Mouse (Mus musculus) forebrain, embryonic 16.5 days (tissue): ENCODE data around the gene Prom2. TPM values are rescaled to one million over a fixed set of nuclear protein-coding genes. Genes with fewer than 3 reads are reported as not detected.

Experiments used
- ATAC-seq: fragments of 200-750 bp; cut with Nextera tagmentation; 2 replicates; pipeline ENCODE4 v1.8.0; 2017; ENCODE audit warnings: mild to moderate bottlenecking, moderate library complexity
- H3K27ac ChIP-seq: fragments of 300-500 bp; sonication (generic); 2 replicates; pipeline ENCODE4 v1.5.1; 2014; ENCODE audit warnings: low read length, control low read depth
- H3K27me3 ChIP-seq: fragments of 300-500 bp; sonication (generic); replicated peaks from 2 replicates; pipeline ENCODE4 v1.6.1; 2014; ENCODE audit warnings: low read length; ENCODE audit not compliant: control insufficient read depth, insufficient read depth
- H3K36me3 ChIP-seq: fragments of 300-500 bp; sonication (generic); 2 replicates; pipeline ENCODE4 v1.6.1; 2014; ENCODE audit not compliant: control insufficient read depth, insufficient read depth
- H3K4me1 ChIP-seq: fragments of 300-500 bp; sonication (generic); replicated peaks from 2 replicates; pipeline ENCODE4 v1.6.1; 2014; ENCODE audit warnings: low read length; ENCODE audit not compliant: control insufficient read depth, insufficient read depth
- H3K4me2 ChIP-seq: fragments of 300-500 bp; sonication (generic); 2 replicates; pipeline ENCODE4 v1.6.1; 2014; ENCODE audit warnings: mild to moderate bottlenecking, low read length, control low read depth
- H3K4me3 ChIP-seq: fragments of 300-500 bp; sonication (generic); replicated peaks from 2 replicates; pipeline ENCODE4 v1.5.1; 2014; ENCODE audit warnings: mild to moderate bottlenecking, low read length, control low read depth
- H3K9ac ChIP-seq: fragments of 300-500 bp; sonication (generic); replicated peaks from 2 replicates; pipeline ENCODE4 v1.6.1; 2014; ENCODE audit warnings: low read depth, low read length, control low read depth
- H3K9me3 ChIP-seq: fragments of 300-500 bp; sonication (generic); 2 replicates; pipeline ENCODE4 v1.6.1; 2016; ENCODE audit warnings: low read length; ENCODE audit not compliant: control insufficient read depth
- WGBS: fragments of 180-500 bp; shearing (Covaris S2); extraction: QIAGEN DNeasy Blood & Tissue Kit; methylation state at CpG from one replicate; pipeline ENCODE4 v1.1.7; 2014; 5-methylcytosine and 5-hydroxymethylcytosine counted together
- polyA plus RNA-seq: library from polyadenylated mRNA; unstranded; fragments of >200 nt; fragmentation: Nextera tagmentation; extraction: Ambion mirVana; gene quantifications from 2 replicates; pipeline ENCODE4 v1.2.1, GENCODE M21; 2015

Gene Prom2
- polyA plus RNA-seq, 1 experiment from 2014 or later = not detected

- Histone ChIP-seq H3K4me2 (no peak overlapping the region), H3K9ac (no peak overlapping the region), H3K4me1 (peaks cover 26% of the 10 kb centered on the region), H3K9me3 (no peaks in the 10 kb centered on the region), H3K27ac (no peak overlapping the region), H3K27me3 (peaks cover 42% of the 10 kb centered on the region), H3K36me3 (no peaks in the 10 kb centered on the region), H3K4me3 (no peak overlapping the region)
- WGBS = 74% methylated on average over 4 of the region's 4 CpGs
- no peak for ATAC-seq
Observed at GRCm38 (mm10) chr2:127479210-127479609, 62.1 kb downstream of the Prom2 start.

Other genes with a start within 250 kb of the Prom2 start
- 6.6 and 7.7 TPM in 2 replicates for gene Dusp2, start 205.3 kb downstream of the Prom2 start, polyA plus RNA-seq
- gene Astl, start 202.8 kb downstream of the Prom2 start, polyA plus RNA-seq = not detected in 2 replicates
- gene Adra2b, start 178.3 kb downstream of the Prom2 start, polyA plus RNA-seq = 0.62 and 0.68 TPM in 2 replicates
- gene Gpat2, start 116.3 kb downstream of the Prom2 start, polyA plus RNA-seq = 0.09 and 0.13 TPM in 2 replicates
- gene Fahd2a, start 96.9 kb downstream of the Prom2 start, polyA plus RNA-seq = 26.1 and 26.8 TPM in 2 replicates
- gene Kcnip3, start 19.4 kb downstream of the Prom2 start, polyA plus RNA-seq = 9.7 and 9.9 TPM in 2 replicates
- 11.0 and 11.7 TPM in 2 replicates for gene Zfp661, start 45.6 kb upstream of the Prom2 start, polyA plus RNA-seq
- gene Mrps5, start 45.8 kb upstream of the Prom2 start, polyA plus RNA-seq = 173 and 184 TPM in 2 replicates
- gene Mal, start 115.2 kb upstream of the Prom2 start, polyA plus RNA-seq = 0.72 and 1.8 TPM in 2 replicates
- 0.91 TPM in 2 replicates for gene Mall, start 188.5 kb upstream of the Prom2 start, polyA plus RNA-seq
- gene Nphp1, start 247.4 kb upstream of the Prom2 start, polyA plus RNA-seq = 17.6 and 17.9 TPM in 2 replicates